Mouse (Mus musculus) embryonic facial prominence, embryonic 11.5 days (tissue): Measurements from ENCODE around the gene Man1b1. TPM values are rescaled to one million over a fixed set of nuclear protein-coding genes. Genes with fewer than 3 reads are reported as not detected.
A peak's percentile ranks its signal among the peaks of the same experiment; 100 is the strongest.

Experiments
- ATAC-seq: fragments of 200-750 bp; cut with Nextera tagmentation; replicated peaks from 2 replicates; pipeline ENCODE4 v1.8.0; 2017; ENCODE audit warnings: low read depth; ENCODE audit not compliant: insufficient number of reproducible peaks, low FRiP score, low TSS enrichment
- DNase-seq: peaks from one replicate; pipeline ENCODE4 v3.0.0-alpha.2; 2015; ENCODE audit warnings: low spot score
- H3K27ac ChIP-seq: fragments of 300-500 bp; sonication (generic); replicated peaks from 2 replicates; pipeline ENCODE4 v1.5.1; 2014; ENCODE audit warnings: mild to moderate bottlenecking, low read depth, low read length, control low read depth
- H3K27me3 ChIP-seq: fragments of 300-500 bp; sonication (generic); 2 replicates; pipeline ENCODE4 v1.6.1; 2014; ENCODE audit warnings: mild to moderate bottlenecking, low read length, moderate library complexity, mixed read lengths; ENCODE audit not compliant: control insufficient read depth, insufficient read depth
- H3K36me3 ChIP-seq: fragments of 300-500 bp; sonication (generic); replicated peaks from 2 replicates; pipeline ENCODE4 v1.6.1; 2014; ENCODE audit warnings: low read depth, mild to moderate bottlenecking, low read length, moderate library complexity, mixed read lengths; ENCODE audit not compliant: control insufficient read depth, insufficient read depth
- H3K4me1 ChIP-seq: fragments of 300-500 bp; sonication (generic); 2 replicates; pipeline ENCODE4 v1.6.1; 2014; ENCODE audit warnings: low read length, mixed read lengths; ENCODE audit not compliant: control insufficient read depth, insufficient read depth
- H3K4me2 ChIP-seq: fragments of 300-500 bp; sonication (generic); 2 replicates; pipeline ENCODE4 v1.6.1; 2014; ENCODE audit warnings: low read depth, mild to moderate bottlenecking, control low read depth, low read length, moderate library complexity
- H3K4me3 ChIP-seq: fragments of 300-500 bp; sonication (generic); 2 replicates; pipeline ENCODE4 v1.5.1; 2014; ENCODE audit warnings: low read depth, low read length, control low read depth
- H3K9ac ChIP-seq: fragments of 300-500 bp; sonication (generic); replicated peaks from 2 replicates; pipeline ENCODE4 v1.6.1; 2014; ENCODE audit warnings: mild to moderate bottlenecking, control low read depth, low read length
- H3K9me3 ChIP-seq: fragments of 300-500 bp; sonication (generic); replicated peaks from 2 replicates; pipeline ENCODE4 v1.6.1; 2016; ENCODE audit warnings: mild to moderate bottlenecking, low read length, inconsistent platforms, mixed read lengths; ENCODE audit not compliant: control insufficient read depth
- WGBS: fragments of 180-500 bp; shearing (Covaris S2); extraction: QIAGEN DNeasy Blood & Tissue Kit; methylation state at CpG from one replicate; pipeline ENCODE4 v1.1.7; 2014; 5-methylcytosine and 5-hydroxymethylcytosine counted together
- polyA plus RNA-seq: library from polyadenylated mRNA; unstranded; fragments of >200 nt; fragmentation: Nextera tagmentation; extraction: Ambion mirVana; gene quantifications from 2 replicates; pipeline ENCODE4 v1.2.1, GENCODE M21; 2014

The Man1b1 gene
- polyA plus RNA-seq, 1 experiment from 2014 or later = 92.7 TPM

DNA sequence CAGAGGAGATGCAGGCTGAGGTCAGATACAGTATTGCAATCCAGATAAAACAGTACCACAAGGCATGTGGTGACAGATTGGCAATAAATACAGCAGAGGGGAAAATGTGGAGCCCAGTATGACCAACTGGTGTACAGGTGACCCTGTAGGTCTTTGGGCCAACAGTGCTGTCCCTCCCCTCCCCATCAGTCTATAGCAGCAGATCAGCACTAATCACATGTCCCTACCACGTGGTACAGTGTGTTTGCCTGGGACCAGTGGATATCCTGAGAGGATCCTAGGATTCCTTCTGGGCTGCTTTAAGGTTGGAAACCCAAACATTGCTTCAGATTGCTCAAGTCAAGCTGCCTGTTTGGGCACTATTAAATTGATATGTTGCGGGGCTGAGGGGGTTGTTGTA is 1.4 kb downstream of the Man1b1 start:
- no peaks in the 10 kb centered on the region for H3K9me3 ChIP-seq
- peak overlapping the region; percentile 83 for H3K9ac ChIP-seq
- H3K27me3 ChIP-seq = no peaks in the 10 kb centered on the region
- DNase-seq (no peak), ATAC-seq (no peak)
- no peaks in the 10 kb centered on the region; the same call in none of the 2 replicates for H3K4me1 ChIP-seq
- H3K4me2 ChIP-seq = peak overlapping the region; percentile 83; the same call in 1 of the 2 replicates
- peak overlapping the region; percentile 94 for H3K4me3 ChIP-seq
- H3K36me3 ChIP-seq = peaks cover 6% of the 10 kb centered on the region; the same call in 1 of the 2 replicates
- H3K27ac ChIP-seq = no peak overlapping the region
- WGBS = 84% methylated on average over 2 of the region's 2 CpGs

DNA sequence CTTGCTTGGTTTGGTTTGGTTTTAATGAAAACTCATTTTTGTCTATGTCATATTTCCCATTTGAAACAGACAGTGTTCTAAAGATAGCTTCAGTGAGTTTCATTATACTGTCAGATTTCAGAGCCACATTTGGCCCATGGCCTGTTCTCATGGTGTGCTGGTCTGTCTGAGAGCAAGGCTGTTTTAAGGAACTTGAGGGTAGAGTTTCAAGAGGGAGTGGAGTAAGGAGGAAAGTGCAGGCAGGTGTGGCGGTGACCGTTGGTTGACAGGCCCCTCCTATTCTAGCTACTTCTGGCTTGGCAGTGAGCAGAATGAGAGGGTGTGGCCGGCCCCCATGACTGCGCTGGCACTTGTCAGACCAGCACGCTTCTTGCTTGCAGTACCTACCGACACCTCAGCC is 6.2 kb downstream of the Man1b1 start:
- H3K4me1 ChIP-seq = no peaks in the 10 kb centered on the region; the same call in none of the 2 replicates
- H3K27me3 ChIP-seq = no peaks in the 10 kb centered on the region
- H3K9me3 ChIP-seq = no peaks in the 10 kb centered on the region
- peaks cover 10% of the 10 kb centered on the region for H3K36me3 ChIP-seq
- ATAC-seq (no peak), DNase-seq (no peak)
- H3K27ac ChIP-seq = no peak overlapping the region
- no peak overlapping the region for H3K4me2 ChIP-seq
- 97% methylated on average over 6 of the region's 6 CpGs for WGBS
- H3K4me3 ChIP-seq = no peak overlapping the region
- no peak overlapping the region for H3K9ac ChIP-seq

DNA sequence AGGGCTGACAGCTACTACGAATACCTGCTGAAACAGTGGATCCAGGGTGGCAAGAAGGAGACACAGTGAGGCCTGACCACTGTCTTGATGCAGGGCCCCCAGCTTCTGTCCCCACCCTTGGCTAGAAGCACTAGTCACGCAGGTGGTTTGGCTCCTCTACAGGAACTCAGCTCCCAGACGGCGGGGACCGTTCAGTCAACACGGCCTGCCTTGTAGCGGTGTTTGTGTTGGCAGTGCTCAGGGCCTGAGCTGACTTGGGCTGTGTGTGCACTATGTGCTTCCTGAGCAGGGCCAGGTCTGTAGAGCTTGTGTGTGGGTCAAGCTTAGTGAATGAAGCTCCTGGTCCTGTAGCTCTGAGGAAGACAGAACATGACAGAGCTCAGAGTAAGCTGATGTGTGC is 16.0 kb downstream of the Man1b1 start:
- peaks cover 30% of the 10 kb centered on the region for H3K36me3 ChIP-seq
- no peak overlapping the region for H3K4me2 ChIP-seq
- H3K27me3 ChIP-seq = no peaks in the 10 kb centered on the region
- DNase-seq = no peak
- no peak for ATAC-seq
- no peak overlapping the region for H3K9ac ChIP-seq
- H3K9me3 ChIP-seq = no peaks in the 10 kb centered on the region
- WGBS = 98% methylated on average over 7 of the region's 7 CpGs
- no peak overlapping the region for H3K4me3 ChIP-seq
- H3K4me1 ChIP-seq = no peaks in the 10 kb centered on the region
- H3K27ac ChIP-seq = no peak overlapping the region

DNA sequence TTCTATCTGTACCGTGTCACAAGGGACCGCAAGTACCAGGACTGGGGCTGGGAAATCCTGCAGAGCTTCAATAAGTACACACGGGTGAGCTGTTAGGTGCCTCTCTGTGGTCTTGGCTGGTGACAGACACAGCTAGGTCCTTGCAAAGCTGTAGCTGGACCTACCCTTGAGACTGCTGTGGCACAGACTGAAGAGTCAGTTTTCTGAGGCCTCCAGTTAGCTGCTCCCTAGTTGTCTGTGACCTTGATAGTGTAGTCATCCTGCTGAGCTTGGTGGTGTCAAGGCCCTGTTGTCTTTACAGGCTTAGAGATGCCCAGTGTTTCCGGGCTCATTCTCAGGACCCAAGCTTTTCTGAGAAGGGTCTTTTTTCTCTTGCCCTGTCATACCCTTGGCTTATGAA is 17.4 kb downstream of the Man1b1 start:
- ATAC-seq = no peak

DNA sequence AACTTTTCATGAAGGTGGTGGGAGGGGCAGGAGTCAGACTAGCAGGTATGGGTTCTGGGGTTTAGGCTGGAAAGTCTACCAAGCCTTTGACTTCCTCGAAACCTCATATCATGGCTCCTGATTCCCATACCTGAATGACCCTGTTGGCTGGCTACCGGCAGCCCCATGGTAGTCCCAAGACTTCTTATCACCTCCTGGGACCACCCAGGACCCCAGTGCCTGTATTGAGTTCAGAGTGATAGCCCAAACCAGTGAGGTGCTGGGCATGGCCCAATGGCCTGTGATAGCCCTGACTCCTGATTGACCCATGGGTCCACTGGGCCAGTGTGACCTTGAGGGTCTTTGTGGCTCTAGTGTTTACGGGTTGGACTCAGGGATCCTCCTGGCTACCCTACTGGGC is 18.6 kb downstream of the Man1b1 start:
- no peaks in the 10 kb centered on the region for H3K27me3 ChIP-seq
- no peaks in the 10 kb centered on the region for H3K9me3 ChIP-seq
- WGBS = 97% methylated on average over 3 of the region's 3 CpGs
- H3K36me3 ChIP-seq = peaks cover 19% of the 10 kb centered on the region
- DNase-seq (no peak), ATAC-seq (no peak)
- H3K4me3 ChIP-seq = no peak overlapping the region
- no peak overlapping the region for H3K4me2 ChIP-seq
- peaks cover 4% of the 10 kb centered on the region; the same call in 1 of the 2 replicates for H3K4me1 ChIP-seq
- H3K9ac ChIP-seq = no peak overlapping the region
- H3K27ac ChIP-seq = no peak overlapping the region

More for the DNA sequence above, 17.4 kb downstream of the Man1b1 start:
- Histone ChIP-seq H3K4me3 (no peak overlapping the region), H3K27ac (no peak overlapping the region), H3K9me3 (no peaks in the 10 kb centered on the region), H3K4me1 (no peaks in the 10 kb centered on the region), H3K4me2 (no peak overlapping the region), H3K27me3 (no peaks in the 10 kb centered on the region), H3K36me3 (peaks cover 25% of the 10 kb centered on the region), H3K9ac (no peak overlapping the region)
- WGBS = 87% methylated on average over 4 of the region's 4 CpGs
- no peak for DNase-seq

DNA sequence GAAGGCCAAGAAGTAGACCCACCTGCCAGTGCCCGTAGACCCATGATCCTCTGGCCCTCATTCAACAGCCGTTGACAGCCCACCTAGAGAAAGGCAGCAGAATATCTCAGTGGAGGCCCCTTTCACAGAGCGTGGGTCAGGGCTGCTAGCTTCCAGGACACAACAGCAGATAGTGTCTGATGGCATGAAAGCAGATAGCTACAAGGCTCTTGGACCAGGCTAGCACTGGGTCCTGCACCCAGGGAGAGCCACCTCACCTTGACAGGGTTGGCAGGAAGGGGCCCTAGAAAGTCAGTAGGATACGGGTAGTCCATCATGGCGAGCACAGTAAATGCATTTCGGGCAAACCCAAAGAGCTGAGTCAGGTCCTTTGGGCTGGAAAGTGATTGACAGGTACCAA is 22.1 kb downstream of the Man1b1 start:
- ATAC-seq (no peak), DNase-seq (no peak)
- Histone ChIP-seq H3K4me2 (no peak overlapping the region), H3K9me3 (no peaks in the 10 kb centered on the region), H3K4me3 (no peak overlapping the region), H3K27me3 (no peaks in the 10 kb centered on the region), H3K36me3 (peaks cover 9% of the 10 kb centered on the region), H3K9ac (no peak overlapping the region), H3K27ac (no peak overlapping the region), H3K4me1 (peaks cover 4% of the 10 kb centered on the region; the same call in 1 of the 2 replicates)
- WGBS = 88% methylated on average over 6 of the region's 6 CpGs

DNA sequence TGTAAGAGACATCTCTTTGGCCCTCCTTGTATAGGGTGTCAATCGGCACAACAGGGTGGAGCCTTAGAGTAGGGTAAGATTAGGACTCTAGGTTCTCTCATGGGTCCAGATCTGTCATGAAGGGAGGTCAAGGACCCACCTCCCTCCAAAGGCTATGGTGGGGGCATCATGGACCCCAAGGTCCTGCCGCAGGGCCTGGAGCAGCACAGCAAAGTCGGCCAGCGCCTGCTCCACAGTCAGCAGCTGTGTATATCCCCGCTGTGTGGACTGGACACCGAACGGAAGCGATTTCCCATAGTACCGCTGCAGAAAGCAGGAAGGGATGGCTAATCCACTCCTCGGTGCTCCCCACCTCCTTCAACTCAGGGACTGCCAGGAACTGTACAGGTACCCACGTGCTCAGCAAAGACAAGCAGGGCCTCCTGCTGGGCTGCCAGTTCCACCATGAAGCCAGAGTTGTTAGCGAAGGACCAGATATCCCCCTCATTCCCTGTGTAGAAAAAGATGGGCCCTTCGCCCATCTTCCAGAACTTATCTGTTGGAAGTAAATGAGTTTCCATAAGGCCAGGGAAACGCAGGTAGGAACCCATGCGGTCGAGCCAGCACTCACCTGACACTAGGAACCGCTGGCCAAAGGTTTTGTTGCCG is 23.4 kb downstream of the Man1b1 start:
- Histone ChIP-seq H3K36me3 (no peaks in the 10 kb centered on the region; the same call in 1 of the 2 replicates), H3K4me3 (peak overlapping the region; percentile 47), H3K9ac (peak overlapping the region; percentile 51), H3K4me2 (peak overlapping the region; percentile 81), H3K4me1 (peaks cover 4% of the 10 kb centered on the region; the same call in 1 of the 2 replicates), H3K27ac (no peak overlapping the region), H3K27me3 (no peaks in the 10 kb centered on the region), H3K9me3 (no peaks in the 10 kb centered on the region)
- ATAC-seq = no peak
- DNase-seq = no peak
- WGBS = 36% methylated on average over 18 of the region's 18 CpGs

DNA sequence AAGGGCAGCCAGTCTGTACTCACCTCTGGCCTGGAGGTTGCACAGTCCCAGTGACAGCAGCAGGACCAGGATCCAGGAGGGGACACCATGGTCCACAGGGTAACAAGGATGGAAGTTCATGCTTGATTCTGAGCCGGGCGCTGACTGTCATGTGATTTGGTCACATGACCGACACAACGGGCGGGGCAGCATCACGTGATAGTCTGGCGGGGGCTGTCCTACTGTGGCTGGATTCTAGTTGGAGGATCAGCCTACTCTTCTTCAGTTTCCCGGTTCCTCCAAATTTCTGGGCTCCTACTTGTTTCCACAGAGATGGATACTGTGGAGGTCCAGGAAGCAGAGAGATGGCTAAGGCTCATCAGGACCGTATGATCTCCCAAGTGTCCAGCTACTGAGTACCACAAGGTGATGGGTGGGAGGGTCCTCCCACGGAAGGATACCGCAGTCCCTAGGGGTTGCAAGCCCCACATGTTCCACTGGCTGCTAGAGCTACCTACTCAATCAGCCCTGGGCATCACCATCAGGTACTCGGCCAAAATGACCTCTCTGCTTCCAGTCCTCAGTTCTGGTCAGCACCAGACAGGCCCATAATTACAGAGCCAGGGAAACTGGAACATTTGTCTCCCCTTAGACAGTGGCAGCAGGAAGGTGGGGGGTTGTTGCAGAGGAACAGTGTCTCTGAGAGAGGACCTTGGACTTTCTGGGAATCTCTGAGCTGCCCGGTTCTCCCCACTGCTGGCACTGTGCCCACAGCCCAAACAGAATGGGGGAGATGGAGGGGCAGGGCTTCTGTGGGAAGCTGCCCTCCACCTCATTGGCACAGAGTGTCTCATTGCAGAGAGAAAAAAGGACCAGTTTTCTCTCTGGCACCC is 24.3 kb downstream of the Man1b1 start, which contains the start of gene Dpp7:
Dpp7 (minus strand) TSS at position 152 of the 872 bp plus-strand sequence.
- Histone ChIP-seq H3K9ac (peak within 1 kb of the TSS; percentile 63), H3K27me3 (no peaks in the 10 kb centered on the region), H3K4me1 (peaks cover 4% of the 10 kb centered on the region; the same call in 1 of the 2 replicates), H3K4me3 (peak within 1 kb of the TSS; percentile 47), H3K36me3 (no peaks in the 10 kb centered on the region; the same call in 1 of the 2 replicates), H3K27ac (no peak within 1 kb of the TSS), H3K4me2 (peak within 1 kb of the TSS; percentile 81), H3K9me3 (no peaks in the 10 kb centered on the region)
- DNase-seq (peak; percentile 90), ATAC-seq (peak; percentile 60)
- 7% methylated on average over 13 of the region's 13 CpGs for WGBS
